Mouse (Mus musculus): ENCODE data around the gene Pttg1ip. TPM values are rescaled to one million over a fixed set of nuclear protein-coding genes. Genes with fewer than 3 reads are reported as not detected.
A peak's percentile ranks its signal among the peaks of the same experiment; 100 is the strongest.

The Pttg1ip gene
- polyA plus RNA-seq, 1 experiment from 2014 or later, result 89.2 TPM

GRCm38 (mm10) chr10:77613409-77613808 lies 31.9 kb downstream of the Pttg1ip start:
- no peak for ATAC-seq (replicated peaks; ENCODE audit: insufficient number of reproducible peaks, low FRiP score, low TSS enrichment, low read depth)
- no peak overlapping the region for H3K4me3 ChIP-seq (ENCODE audit: low read depth, low read length)
- no peaks in the 10 kb centered on the region for H3K4me1 ChIP-seq (ENCODE audit: control insufficient read depth, insufficient read depth, low read length)
- no peaks in the 10 kb centered on the region for H3K27me3 ChIP-seq (ENCODE audit: control insufficient read depth, insufficient read depth, low read length)
- H3K36me3 ChIP-seq (replicated peaks; ENCODE audit: control insufficient read depth, insufficient read depth, low read depth, low read length), result peaks cover 11% of the 10 kb centered on the region
- no peaks in the 10 kb centered on the region for H3K9me3 ChIP-seq (replicated peaks; ENCODE audit: control insufficient read depth, low read length)
- no peak overlapping the region for H3K4me2 ChIP-seq (ENCODE audit: low read depth, low read length)
- H3K27ac ChIP-seq (replicated peaks; ENCODE audit: low read depth, low read length), result no peak overlapping the region
- no peak for DNase-seq (ENCODE audit: low spot score)
- 93% methylated on average over 3 of the region's 3 CpGs for WGBS
- no peak overlapping the region for H3K9ac ChIP-seq (replicated peaks; ENCODE audit: low read length)

DNA sequence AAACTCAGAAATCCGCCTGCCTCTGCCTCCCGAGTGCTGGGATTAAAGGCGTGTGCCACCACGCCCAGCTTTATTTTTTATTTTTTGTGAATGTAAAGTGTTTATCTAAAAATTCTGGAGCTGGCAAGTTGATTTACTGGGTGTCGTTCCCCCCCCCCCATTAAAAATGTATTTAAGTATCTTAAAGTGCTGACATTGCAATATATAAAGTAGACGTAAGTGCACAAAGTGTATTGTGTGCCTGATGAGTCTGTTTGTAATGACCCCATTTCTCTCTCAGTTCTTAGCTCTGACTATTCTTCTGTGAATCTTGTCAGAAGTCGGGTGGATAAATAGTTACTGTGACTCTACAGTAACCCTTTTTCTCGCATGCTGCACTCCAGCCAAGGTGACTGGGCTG lies 34.1 kb downstream of the Pttg1ip start:
- Histone ChIP-seq H3K36me3 (replicated peaks; ENCODE audit: control insufficient read depth, insufficient read depth, low read depth, low read length) (peaks cover 9% of the 10 kb centered on the region; the same call in 1 of the 2 replicates), H3K27me3 (ENCODE audit: control insufficient read depth, insufficient read depth, low read length) (no peaks in the 10 kb centered on the region), H3K9me3 (replicated peaks; ENCODE audit: control insufficient read depth, low read length) (no peaks in the 10 kb centered on the region), H3K27ac (replicated peaks; ENCODE audit: low read depth, low read length) (no peak overlapping the region), H3K4me2 (ENCODE audit: low read depth, low read length) (no peak overlapping the region), H3K9ac (replicated peaks; ENCODE audit: low read length) (no peak overlapping the region), H3K4me3 (ENCODE audit: low read depth, low read length) (no peak overlapping the region), H3K4me1 (ENCODE audit: control insufficient read depth, insufficient read depth, low read length) (no peaks in the 10 kb centered on the region)
- WGBS, result 96% methylated on average over 8 of the region's 8 CpGs
- no peak for ATAC-seq (replicated peaks; ENCODE audit: insufficient number of reproducible peaks, low FRiP score, low TSS enrichment, low read depth)
- DNase-seq (ENCODE audit: low spot score), result no peak

GRCm38 (mm10) chr10:77616166-77616565 lies 34.6 kb downstream of the Pttg1ip start:
- ATAC-seq (replicated peaks; ENCODE audit: insufficient number of reproducible peaks, low FRiP score, low TSS enrichment, low read depth) (no peak), DNase-seq (ENCODE audit: low spot score) (no peak)
- H3K4me1 ChIP-seq (ENCODE audit: control insufficient read depth, insufficient read depth, low read length), result no peaks in the 10 kb centered on the region
- 96% methylated on average over 9 of the region's 9 CpGs for WGBS
- no peak overlapping the region for H3K4me3 ChIP-seq (ENCODE audit: low read depth, low read length)
- no peak overlapping the region for H3K9ac ChIP-seq (replicated peaks; ENCODE audit: low read length)
- no peaks in the 10 kb centered on the region for H3K9me3 ChIP-seq (replicated peaks; ENCODE audit: control insufficient read depth, low read length)
- H3K4me2 ChIP-seq (ENCODE audit: low read depth, low read length), result no peak overlapping the region
- no peaks in the 10 kb centered on the region for H3K27me3 ChIP-seq (ENCODE audit: control insufficient read depth, insufficient read depth, low read length)
- no peak overlapping the region for H3K27ac ChIP-seq (replicated peaks; ENCODE audit: low read depth, low read length)
- H3K36me3 ChIP-seq (replicated peaks; ENCODE audit: control insufficient read depth, insufficient read depth, low read depth, low read length), result peaks cover 5% of the 10 kb centered on the region; the same call in 1 of the 2 replicates

GRCm38 (mm10) chr10:77616926-77617325 lies 35.4 kb downstream of the Pttg1ip start:
- no peak overlapping the region for H3K27ac ChIP-seq (replicated peaks; ENCODE audit: low read depth, low read length)
- ATAC-seq (replicated peaks; ENCODE audit: insufficient number of reproducible peaks, low FRiP score, low TSS enrichment, low read depth) (no peak), DNase-seq (ENCODE audit: low spot score) (no peak)
- no peak overlapping the region for H3K4me2 ChIP-seq (ENCODE audit: low read depth, low read length)
- no peaks in the 10 kb centered on the region for H3K9me3 ChIP-seq (replicated peaks; ENCODE audit: control insufficient read depth, low read length)
- no peak overlapping the region for H3K4me3 ChIP-seq (ENCODE audit: low read depth, low read length)
- WGBS, result 97% methylated on average over 7 of the region's 7 CpGs
- no peak overlapping the region for H3K9ac ChIP-seq (replicated peaks; ENCODE audit: low read length)
- no peaks in the 10 kb centered on the region for H3K27me3 ChIP-seq (ENCODE audit: control insufficient read depth, insufficient read depth, low read length)
- H3K4me1 ChIP-seq (ENCODE audit: control insufficient read depth, insufficient read depth, low read length), result no peaks in the 10 kb centered on the region
- H3K36me3 ChIP-seq (replicated peaks; ENCODE audit: control insufficient read depth, insufficient read depth, low read depth, low read length), result peaks cover 4% of the 10 kb centered on the region; the same call in 1 of the 2 replicates

DNA sequence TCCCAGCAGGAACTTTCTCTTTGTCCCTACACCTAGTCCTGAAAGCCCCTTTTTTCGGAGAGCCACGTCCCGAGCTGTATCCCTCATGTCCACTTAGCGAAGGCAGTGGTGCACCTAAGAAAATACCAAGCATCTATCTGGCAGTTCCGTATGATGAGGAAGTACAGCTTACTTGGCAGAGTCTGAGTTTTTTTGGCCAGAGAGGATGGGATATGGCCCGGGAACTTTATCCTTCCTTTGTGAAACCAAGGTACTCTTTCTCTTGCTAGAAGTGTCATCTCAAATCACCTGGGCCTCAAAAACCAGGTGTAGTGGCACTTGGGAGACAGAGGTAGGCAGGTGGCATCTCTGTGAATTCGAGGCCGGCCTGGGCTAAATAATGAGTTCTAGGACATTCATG lies 40.0 kb downstream of the Pttg1ip start:
- H3K9me3 ChIP-seq (replicated peaks; ENCODE audit: control insufficient read depth, low read length), result no peaks in the 10 kb centered on the region
- peak overlapping the region; percentile 99; the same call in 1 of the 2 replicates for H3K4me3 ChIP-seq (ENCODE audit: low read depth, low read length)
- H3K27me3 ChIP-seq (ENCODE audit: control insufficient read depth, insufficient read depth, low read length), result no peaks in the 10 kb centered on the region
- H3K27ac ChIP-seq (replicated peaks; ENCODE audit: low read depth, low read length), result peak overlapping the region; percentile 8; the same call in 1 of the 2 replicates
- 72% methylated on average over 8 of the region's 8 CpGs for WGBS
- no peaks in the 10 kb centered on the region for H3K4me1 ChIP-seq (ENCODE audit: control insufficient read depth, insufficient read depth, low read length)
- H3K9ac ChIP-seq (replicated peaks; ENCODE audit: low read length), result peak overlapping the region; percentile 96
- H3K4me2 ChIP-seq (ENCODE audit: low read depth, low read length), result peak overlapping the region; percentile 60; the same call in 1 of the 2 replicates
- DNase-seq (ENCODE audit: low spot score) (no peak), ATAC-seq (replicated peaks; ENCODE audit: insufficient number of reproducible peaks, low FRiP score, low TSS enrichment, low read depth) (no peak)
- no peaks in the 10 kb centered on the region; the same call in 1 of the 2 replicates for H3K36me3 ChIP-seq (replicated peaks; ENCODE audit: control insufficient read depth, insufficient read depth, low read depth, low read length)

- under 1% methylated on average over 96 of the region's 96 CpGs for WGBS
- no peaks in the 10 kb centered on the region for H3K9me3 ChIP-seq (replicated peaks; ENCODE audit: control insufficient read depth, low read length)
Measured at GRCm38 (mm10) chr10:77622055-77622988, 40.8 kb downstream of the Pttg1ip start, which contains the start of gene Ube2g2. Ube2g2 (plus strand) TSS chr10:77622275.

DNA sequence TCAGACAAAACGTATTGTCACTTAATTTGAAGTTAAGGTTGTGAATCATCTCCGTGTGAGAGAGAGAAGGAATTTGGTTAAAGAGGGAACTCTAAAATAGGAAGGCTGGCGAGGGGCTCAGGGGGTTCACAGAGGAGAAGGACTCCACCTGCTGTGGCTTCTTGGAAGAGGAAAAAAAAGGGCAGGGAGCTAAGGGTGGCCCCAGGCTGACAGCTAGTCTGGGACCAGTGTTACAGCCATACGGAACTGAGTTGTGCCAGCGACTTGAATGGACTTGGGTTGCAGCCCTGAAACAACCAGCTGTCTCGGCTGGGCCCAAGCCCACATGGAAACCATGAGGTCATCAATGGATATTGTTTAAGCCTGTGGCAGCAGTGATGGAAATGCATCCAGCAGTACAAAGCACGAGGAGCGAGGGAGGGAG lies 41.6 kb downstream of the Pttg1ip start:
- H3K27ac ChIP-seq (replicated peaks; ENCODE audit: low read depth, low read length), result no peak overlapping the region
- H3K36me3 ChIP-seq (replicated peaks; ENCODE audit: control insufficient read depth, insufficient read depth, low read depth, low read length), result no peaks in the 10 kb centered on the region
- H3K4me3 ChIP-seq (ENCODE audit: low read depth, low read length), result peak overlapping the region; percentile 99
- WGBS, result 15% methylated on average over 8 of the region's 8 CpGs
- no peak; the same call in 1 of the 2 replicates for ATAC-seq (replicated peaks; ENCODE audit: insufficient number of reproducible peaks, low FRiP score, low TSS enrichment, low read depth)
- no peaks in the 10 kb centered on the region for H3K9me3 ChIP-seq (replicated peaks; ENCODE audit: control insufficient read depth, low read length)
- peak overlapping the region; percentile 96 for H3K9ac ChIP-seq (replicated peaks; ENCODE audit: low read length)
- peak overlapping the region; percentile 76 for H3K4me2 ChIP-seq (ENCODE audit: low read depth, low read length)
- DNase-seq (ENCODE audit: low spot score), result peak; percentile 30
- no peaks in the 10 kb centered on the region for H3K27me3 ChIP-seq (ENCODE audit: control insufficient read depth, insufficient read depth, low read length)
- no peaks in the 10 kb centered on the region for H3K4me1 ChIP-seq (ENCODE audit: control insufficient read depth, insufficient read depth, low read length)

More at GRCm38 (mm10) chr10:77622055-77622988, 40.8 kb downstream of the Pttg1ip start, which contains the start of gene Ube2g2:
- H3K4me3 ChIP-seq (ENCODE audit: low read depth, low read length), result peak within 1 kb of the TSS; percentile 99
- H3K36me3 ChIP-seq (replicated peaks; ENCODE audit: control insufficient read depth, insufficient read depth, low read depth, low read length), result no peaks in the 10 kb centered on the region
- H3K4me1 ChIP-seq (ENCODE audit: control insufficient read depth, insufficient read depth, low read length), result no peaks in the 10 kb centered on the region
- ATAC-seq (replicated peaks; ENCODE audit: insufficient number of reproducible peaks, low FRiP score, low TSS enrichment, low read depth) (peak; percentile 83), DNase-seq (ENCODE audit: low spot score) (peak; percentile 93)
- peak within 1 kb of the TSS; percentile 96 for H3K9ac ChIP-seq (replicated peaks; ENCODE audit: low read length)
- H3K27ac ChIP-seq (replicated peaks; ENCODE audit: low read depth, low read length), result peak within 1 kb of the TSS; percentile 8
- H3K4me2 ChIP-seq (ENCODE audit: low read depth, low read length), result peak within 1 kb of the TSS; percentile 76
- no peaks in the 10 kb centered on the region for H3K27me3 ChIP-seq (ENCODE audit: control insufficient read depth, insufficient read depth, low read length)

All from embryonic facial prominence, embryonic 11.5 days (tissue).